Mouse (Mus musculus): ENCODE results near the gene Hoxb6. TPM values are rescaled to one million over a fixed set of nuclear protein-coding genes. Genes with fewer than 3 reads are reported as not detected.

The Hoxb6 gene
- polyA plus RNA-seq, 1 experiment = 14.3 TPM

- DNase-seq (ENCODE audit: low read depth) = no peak
- TF ChIP-seq POLR2A (IDR thresholded peaks at IDR 0.05; ENCODE audit: borderline replicate concordance, extremely low read depth, insufficient read depth, insufficient read length, poor library complexity, severe bottlenecking) = no peak
- TF ChIP-seq CTCF (IDR thresholded peaks at IDR 0.05; ENCODE audit: borderline replicate concordance, extremely low read depth, insufficient read depth, insufficient read length) = no peak
Observed at GRCm38 (mm10) chr11:96287411-96287810, 4.9 kb upstream of the Hoxb6 start.

GRCm38 (mm10) chr11:96288455-96289221 lies 3.6 kb upstream of the Hoxb6 start:
- TF ChIP-seq CTCF (IDR thresholded peaks at IDR 0.05; ENCODE audit: borderline replicate concordance, extremely low read depth, insufficient read depth, insufficient read length) (no peak), POLR2A (IDR thresholded peaks at IDR 0.05; ENCODE audit: borderline replicate concordance, extremely low read depth, insufficient read depth, insufficient read length, poor library complexity, severe bottlenecking) (no peak)
- DNase-seq (ENCODE audit: low read depth) = no peak

- no peak for TF ChIP-seq CTCF (IDR thresholded peaks at IDR 0.05; ENCODE audit: borderline replicate concordance, extremely low read depth, insufficient read depth, insufficient read length)
- TF ChIP-seq POLR2A (IDR thresholded peaks at IDR 0.05; ENCODE audit: borderline replicate concordance, extremely low read depth, insufficient read depth, insufficient read length, poor library complexity, severe bottlenecking) = no peak
- no peak for DNase-seq (ENCODE audit: low read depth)
Observed at GRCm38 (mm10) chr11:96289293-96289692, 3.0 kb upstream of the Hoxb6 start.

- TF ChIP-seq CTCF (IDR thresholded peaks at IDR 0.05; ENCODE audit: borderline replicate concordance, extremely low read depth, insufficient read depth, insufficient read length) = no peak
- TF ChIP-seq POLR2A (IDR thresholded peaks at IDR 0.05; ENCODE audit: borderline replicate concordance, extremely low read depth, insufficient read depth, insufficient read length, poor library complexity, severe bottlenecking) = no peak
- DNase-seq (ENCODE audit: low read depth) = no peak
Observed at GRCm38 (mm10) chr11:96289837-96290236, 2.4 kb upstream of the Hoxb6 start.

GRCm38 (mm10) chr11:96290705-96291355 lies 1.4 kb upstream of the Hoxb6 start:
- TF ChIP-seq POLR2A (IDR thresholded peaks at IDR 0.05; ENCODE audit: borderline replicate concordance, extremely low read depth, insufficient read depth, insufficient read length, poor library complexity, severe bottlenecking) (no peak), CTCF (IDR thresholded peaks at IDR 0.05; ENCODE audit: borderline replicate concordance, extremely low read depth, insufficient read depth, insufficient read length) (no peak)
- DNase-seq (ENCODE audit: low read depth) = no peak

GRCm38 (mm10) chr11:96292565-96293301 lies 457 bp downstream of the Hoxb6 start:
- DNase-seq (ENCODE audit: low read depth) = no peak
- no peak for TF ChIP-seq CTCF (IDR thresholded peaks at IDR 0.05; ENCODE audit: borderline replicate concordance, extremely low read depth, insufficient read depth, insufficient read length)
- no peak for TF ChIP-seq POLR2A (IDR thresholded peaks at IDR 0.05; ENCODE audit: borderline replicate concordance, extremely low read depth, insufficient read depth, insufficient read length, poor library complexity, severe bottlenecking)

- no peak for TF ChIP-seq CTCF (IDR thresholded peaks at IDR 0.05; ENCODE audit: borderline replicate concordance, extremely low read depth, insufficient read depth, insufficient read length)
- no peak for TF ChIP-seq POLR2A (IDR thresholded peaks at IDR 0.05; ENCODE audit: borderline replicate concordance, extremely low read depth, insufficient read depth, insufficient read length, poor library complexity, severe bottlenecking)
- no peak for DNase-seq (ENCODE audit: low read depth)
Observed at GRCm38 (mm10) chr11:96293302-96293921, 1.1 kb downstream of the Hoxb6 start.

- peak; percentile 86 for DNase-seq (ENCODE audit: low read depth)
Observed at GRCm38 (mm10) chr11:96294245-96295091, 2.2 kb downstream of the Hoxb6 start.

GRCm38 (mm10) chr11:96295092-96295835 lies 3.0 kb downstream of the Hoxb6 start:
- TF ChIP-seq CTCF (IDR thresholded peaks at IDR 0.05; ENCODE audit: borderline replicate concordance, extremely low read depth, insufficient read depth, insufficient read length) = no peak
- TF ChIP-seq POLR2A (IDR thresholded peaks at IDR 0.05; ENCODE audit: borderline replicate concordance, extremely low read depth, insufficient read depth, insufficient read length, poor library complexity, severe bottlenecking) = no peak
- DNase-seq (ENCODE audit: low read depth) = no peak

More at GRCm38 (mm10) chr11:96294245-96295091, 2.2 kb downstream of the Hoxb6 start:
- no peak for TF ChIP-seq POLR2A (IDR thresholded peaks at IDR 0.05; ENCODE audit: borderline replicate concordance, extremely low read depth, insufficient read depth, insufficient read length, poor library complexity, severe bottlenecking)
- peak; percentile 85 for TF ChIP-seq CTCF (IDR thresholded peaks at IDR 0.05; ENCODE audit: borderline replicate concordance, extremely low read depth, insufficient read depth, insufficient read length)

GRCm38 (mm10) chr11:96296997-96297396 lies 4.7 kb downstream of the Hoxb6 start:
- no peak for DNase-seq (ENCODE audit: low read depth)
- no peak for TF ChIP-seq POLR2A (IDR thresholded peaks at IDR 0.05; ENCODE audit: borderline replicate concordance, extremely low read depth, insufficient read depth, insufficient read length, poor library complexity, severe bottlenecking)
- TF ChIP-seq CTCF (IDR thresholded peaks at IDR 0.05; ENCODE audit: borderline replicate concordance, extremely low read depth, insufficient read depth, insufficient read length) = peak; percentile 3; the same call in 1 of the 2 replicates

Data from brain, embryonic 14.5 days (tissue).